Mouse (Mus musculus) CH12.LX (cell line): Measurements from ENCODE around the gene Zfp51. TPM values are rescaled to one million over a fixed set of nuclear protein-coding genes. Genes with fewer than 3 reads are reported as not detected.

ENCODE experiments used
- DNase-seq: peaks from one replicate; pipeline ENCODE4 v3.0.0-alpha.2; 2013; ENCODE audit errors: extremely low read depth
- H3K27ac ChIP-seq: 2 replicates; pipeline ENCODE4 v1.5.1; 2012; ENCODE audit warnings: low read depth, mild to moderate bottlenecking, control low read depth, moderate library complexity; ENCODE audit not compliant: insufficient read depth
- H3K27me3 ChIP-seq: replicated peaks from 2 replicates; pipeline ENCODE3; 2012; ENCODE audit warnings: inconsistent platforms
- H3K36me3 ChIP-seq, 2 experiments: replicated peaks in 1 of 2; 2 replicates each; pipeline versions ENCODE3 to v1.6.1; 2012; ENCODE audit warnings: inconsistent platforms in 1 of 2, low read length in 1 of 2, mild to moderate bottlenecking in 1 of 2, mixed read lengths in 1 of 2, moderate library complexity in 1 of 2; ENCODE audit not compliant: control insufficient read depth in 1 of 2, insufficient read depth in 1 of 2
- H3K4me1 ChIP-seq, 2 experiments: 2 replicates each; pipeline ENCODE4 v1.6.1; 2012; ENCODE audit warnings: inconsistent platforms in 1 of 2, moderate library complexity in 1 of 2; ENCODE audit not compliant: insufficient read depth in 2 of 2, control insufficient read depth in 1 of 2
- H3K4me2 ChIP-seq: 2 replicates; pipeline ENCODE4 v1.6.1; 2012; ENCODE audit warnings: low read depth, mild to moderate bottlenecking, control low read depth; ENCODE audit not compliant: poor library complexity, insufficient read depth, severe bottlenecking
- H3K4me3 ChIP-seq, 3 experiments: fragments of 150-350 bp in 1 of 3; sonication (generic) in 1 of 3; replicated peaks in 1 of 3; 2 replicates each; pipeline versions ENCODE3 to v1.5.1; 2011 to 2012; ENCODE audit warnings: low read depth in 2 of 3, low read length in 2 of 3, mild to moderate bottlenecking in 2 of 3, moderate library complexity in 2 of 3, control low read depth in 1 of 3, improper control_type of control experiment in 1 of 3, inconsistent platforms in 1 of 3, mixed read lengths in 1 of 3; ENCODE audit not compliant: poor library complexity in 1 of 3
- H3K79me2 ChIP-seq: replicated peaks from 2 replicates; pipeline ENCODE4 v1.6.1; 2012; ENCODE audit warnings: mild to moderate bottlenecking, moderate library complexity; ENCODE audit not compliant: control insufficient read depth, poor library complexity, insufficient read depth, severe bottlenecking; ENCODE audit errors: extremely low read depth
- H3K9ac ChIP-seq: 2 replicates; pipeline ENCODE4 v1.6.1; 2012; ENCODE audit warnings: low read depth, mild to moderate bottlenecking, control low read depth, moderate library complexity; ENCODE audit not compliant: insufficient read depth
- H3K9me3 ChIP-seq: replicated peaks from 2 replicates; pipeline ENCODE3; 2012; ENCODE audit warnings: low read length, inconsistent platforms, mixed read lengths
- CTCF ChIP-seq, 2 experiments: IDR thresholded peaks in 1 of 2; conservative IDR thresholded peaks in 1 of 2; 2 replicates each; pipeline ENCODE4 v1.5.1; 2011 to 2012; ENCODE audit warnings: low read depth in 2 of 2, low read length in 2 of 2, improper control_type of control experiment in 1 of 2, inconsistent platforms in 1 of 2, mild to moderate bottlenecking in 1 of 2, moderate library complexity in 1 of 2
- E2F4 ChIP-seq: IDR thresholded peaks from 2 replicates; pipeline ENCODE4 v1.6.1; 2011; ENCODE audit warnings: low read depth, low read length, improper control_type of control experiment; ENCODE audit not compliant: insufficient replicate concordance
- ELF1 ChIP-seq: IDR thresholded peaks from 2 replicates; pipeline ENCODE4 v1.6.1; 2014; ENCODE audit warnings: low read depth, mild to moderate bottlenecking, inconsistent platforms, low read length, improper control_type of control experiment
- ETS1 ChIP-seq: conservative IDR thresholded peaks from 2 replicates; pipeline ENCODE4 v1.6.1; 2012; ENCODE audit warnings: low read depth, mild to moderate bottlenecking, inconsistent platforms, low read length, improper control_type of control experiment, moderate library complexity
- IRF4 ChIP-seq: IDR thresholded peaks from 2 replicates; pipeline ENCODE4 v1.6.1; 2014; ENCODE audit warnings: low read depth, mild to moderate bottlenecking, inconsistent platforms, low read length, improper control_type of control experiment
- JUN ChIP-seq: IDR thresholded peaks from 2 replicates; pipeline ENCODE4 v1.6.1; 2011; ENCODE audit warnings: low read depth, mild to moderate bottlenecking, low read length, improper control_type of control experiment, moderate library complexity; ENCODE audit not compliant: insufficient read depth
- KAT2A ChIP-seq: IDR thresholded peaks from 2 replicates; pipeline ENCODE4 v1.6.1; 2012; ENCODE audit warnings: low read length, improper control_type of control experiment, inconsistent platforms; ENCODE audit not compliant: insufficient replicate concordance
- MAX ChIP-seq: IDR thresholded peaks from 2 replicates; pipeline ENCODE4 v1.6.1; 2011; ENCODE audit warnings: low read length, improper control_type of control experiment
- MAZ ChIP-seq: IDR thresholded peaks from 2 replicates; pipeline ENCODE4 v1.6.1; 2012; ENCODE audit warnings: low read depth, mild to moderate bottlenecking, inconsistent platforms, low read length, improper control_type of control experiment, moderate library complexity
- MEF2A ChIP-seq: IDR thresholded peaks from 2 replicates; pipeline ENCODE4 v1.6.1; 2014; ENCODE audit warnings: low read depth, mild to moderate bottlenecking, inconsistent platforms, low read length, improper control_type of control experiment, borderline replicate concordance
- MXI1 ChIP-seq: IDR thresholded peaks from 2 replicates; pipeline ENCODE4 v1.6.1; 2011; ENCODE audit warnings: mild to moderate bottlenecking, low read depth, low read length, improper control_type of control experiment
- MYC ChIP-seq: IDR thresholded peaks from 2 replicates; pipeline ENCODE4 v1.6.1; 2011; ENCODE audit warnings: low read depth, mild to moderate bottlenecking, improper control_type of control experiment, low read length
- NELFE ChIP-seq: IDR thresholded peaks from 2 replicates; pipeline ENCODE4 v1.6.1; 2011; ENCODE audit warnings: low read depth, low read length, improper control_type of control experiment
- RAD21 ChIP-seq: IDR thresholded peaks from 2 replicates; pipeline ENCODE4 v1.6.1; 2011; ENCODE audit warnings: low read depth, mild to moderate bottlenecking, low read length, improper control_type of control experiment, moderate library complexity
- RCOR1 ChIP-seq: conservative IDR thresholded peaks from 2 replicates; pipeline ENCODE4 v1.6.1; 2012; ENCODE audit warnings: low read depth, mild to moderate bottlenecking, inconsistent platforms, low read length, improper control_type of control experiment
- SIN3A ChIP-seq: IDR thresholded peaks from 2 replicates; pipeline ENCODE4 v1.6.1; 2012; ENCODE audit warnings: low read length, improper control_type of control experiment, inconsistent platforms
- TCF12 ChIP-seq: IDR thresholded peaks from 2 replicates; pipeline ENCODE4 v1.6.1; 2014; ENCODE audit warnings: low read depth, mild to moderate bottlenecking, inconsistent platforms, low read length, improper control_type of control experiment
- USF1 ChIP-seq: IDR thresholded peaks from 2 replicates; pipeline ENCODE4 v1.6.1; 2014; ENCODE audit warnings: low read depth, mild to moderate bottlenecking, inconsistent platforms, low read length, improper control_type of control experiment
- ZMIZ1 ChIP-seq: IDR thresholded peaks from 2 replicates; pipeline ENCODE4 v1.6.1; 2012; ENCODE audit warnings: low read depth, mild to moderate bottlenecking, inconsistent platforms, low read length, improper control_type of control experiment
- ZNF384 ChIP-seq: IDR thresholded peaks from 2 replicates; pipeline ENCODE4 v1.6.1; 2012; ENCODE audit warnings: low read depth, low read length, improper control_type of control experiment, inconsistent platforms
- dilution Hi-C: fragments of 300-500 bp; cut with MboI; formaldehyde crosslinking; loops from 2 replicates; pipeline ENCODE4 v1.14.3; 2020; ENCODE audit warnings: low sequenced_read_pairs; ENCODE audit not compliant: extremely low pct_unique_long_range_greater_than_20kb, extremely low pct_ligation_motif_present
- in situ Hi-C: fragments of 300-500 bp; cut with MboI; formaldehyde crosslinking; loops from 3 replicates; pipeline ENCODE4 v1.14.3; 2019; ENCODE audit warnings: low sequenced_read_pairs, low pct_ligation_motif_present, low pct_unique_long_range_greater_than_20kb, mixed read lengths
- polyA plus RNA-seq: library from polyadenylated mRNA; unstranded; fragments of >175 nt; gene quantifications from 2 replicates; pipeline ENCODE4 v1.2.1, GENCODE M21; 2012; ENCODE audit warnings: low read depth; ENCODE audit not compliant: insufficient read length
- total RNA-seq, 2 experiments: library from RNA; depleted of rRNA; stranded (reverse); fragments of 300-350 nt in 1 of 2; fragments of >200 nt in 1 of 2; gene quantifications; 2 replicates each; pipeline ENCODE4 v1.2.3; 2012 to 2014

Zfp51 gene
- total and polyA plus RNA-seq, 3 experiments, result 4.5 to 16.7 (median 6.1) TPM

- DNase-seq, result no peak
- no peak for TF ChIP-seq ETS1
- no peak for TF ChIP-seq MAX
- no peak for TF ChIP-seq ELF1
- TF ChIP-seq MEF2A, result no peak
- no peak for TF ChIP-seq TCF12
- TF ChIP-seq MXI1, result no peak
- TF ChIP-seq RCOR1, result no peak
- TF ChIP-seq KAT2A, result no peak
- TF ChIP-seq ZMIZ1, result no peak
- TF ChIP-seq RAD21, result no peak
- no peak for TF ChIP-seq SIN3A
- TF ChIP-seq JUN, result no peak
- no peak for TF ChIP-seq IRF4
- TF ChIP-seq MYC, result no peak
- no peak for TF ChIP-seq NELFE
- TF ChIP-seq E2F4, result no peak
- TF ChIP-seq MAZ, result no peak
- no peak for TF ChIP-seq CTCF (conservative IDR thresholded peaks at IDR 0.05 in 1 of 2, IDR thresholded peaks at IDR 0.05 in 1 of 2; ENCODE audit: low read depth in 2 of 2, low read length in 2 of 2)
- TF ChIP-seq USF1, result no peak
- Histone ChIP-seq H3K9ac (no peak overlapping the region), H3K4me1 (0 out of 4 replicates have a peak, but pooled peaks cover 0 to 4% of the 10 kb centered on the region in 2 experiments), H3K4me3 (no peak overlapping the region), H3K27me3 (no peaks in the 10 kb centered on the region), H3K36me3 (peaks cover 32 to 46% of the 10 kb centered on the region in 2 experiments), H3K79me2 (no peaks in the 10 kb centered on the region), H3K9me3 (no peaks in the 10 kb centered on the region), H3K4me2 (no peak overlapping the region), H3K27ac (no peak overlapping the region)
- in situ Hi-C loops (no loop called here), dilution Hi-C loops (no loop called here)
Measured at GRCm38 (mm10) chr17:21463550-21463949, 13.4 kb downstream of the Zfp51 start.

DNA sequence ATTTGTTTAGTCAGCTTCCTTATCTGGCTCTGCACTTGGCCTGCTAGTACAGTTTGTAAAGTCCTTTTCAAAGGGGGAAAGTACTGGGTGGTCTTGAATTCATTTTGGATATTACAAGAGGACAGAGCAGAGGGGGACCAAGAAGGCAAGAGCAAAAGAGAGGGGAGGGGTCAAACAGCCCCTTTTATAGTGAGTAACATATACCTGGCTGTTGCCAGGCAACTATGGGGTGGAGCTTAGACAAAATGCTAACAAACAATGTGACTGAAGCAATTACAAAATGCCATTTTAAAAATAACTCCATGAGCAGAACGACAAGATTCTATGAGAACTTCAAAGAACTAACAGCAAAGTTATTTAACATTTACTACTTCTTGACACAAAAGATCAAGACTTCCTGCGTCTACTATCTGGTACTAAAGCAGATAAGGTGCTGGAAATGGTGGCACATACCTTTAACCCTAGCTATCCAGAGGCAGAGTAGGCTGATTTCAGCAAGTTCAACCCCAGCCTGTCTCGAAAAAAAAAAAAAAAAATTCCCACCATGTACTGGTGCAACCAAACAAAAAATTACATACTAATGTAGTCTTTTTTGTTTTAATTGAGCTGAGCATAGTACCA, 22.0 kb downstream of the Zfp51 start:
- Histone ChIP-seq H3K4me3 (no peak overlapping the region), H3K79me2 (no peaks in the 10 kb centered on the region; the same call in 1 of the 2 replicates), H3K9me3 (no peaks in the 10 kb centered on the region), H3K9ac (peak overlapping the region; percentile 44; the same call in 1 of the 2 replicates), H3K4me2 (peak overlapping the region; percentile 50; the same call in 1 of the 2 replicates), H3K27ac (no peak overlapping the region), H3K36me3 (no peaks in the 10 kb centered on the region), H3K4me1 (peaks cover 4 to 17% of the 10 kb centered on the region in 2 experiments; a peak in 2 of 4 replicates), H3K27me3 (peaks cover 8% of the 10 kb centered on the region)
- dilution Hi-C loops (no loop called here), in situ Hi-C loops (no loop called here)
- TF ChIP-seq CTCF (conservative IDR thresholded peaks at IDR 0.05 in 1 of 2, IDR thresholded peaks at IDR 0.05 in 1 of 2; ENCODE audit: low read depth in 2 of 2, low read length in 2 of 2) (no peak), MXI1 (no peak), ZNF384 (peak; percentile 28; the same call in 1 of the 2 replicates)
- DNase-seq, result no peak
